Mouse (Mus musculus) midbrain, embryonic 11.5 days (tissue): ENCODE measurements around the gene Krt87. TPM values are rescaled to one million over a fixed set of nuclear protein-coding genes. Genes with fewer than 3 reads are reported as not detected.

Experiments used
- ATAC-seq: fragments of 200-750 bp; cut with Nextera tagmentation; 2 replicates; pipeline ENCODE4 v1.8.0; 2017; ENCODE audit warnings: moderate TSS enrichment, moderate library complexity; ENCODE audit not compliant: low FRiP score
- DNase-seq: peaks from one replicate; pipeline ENCODE4 v3.0.0; 2015; ENCODE audit warnings: low spot score; ENCODE audit errors: missing footprints
- H3K27ac ChIP-seq: fragments of 300-500 bp; sonication (generic); 2 replicates; pipeline ENCODE4 v1.5.1; 2014; ENCODE audit warnings: low read depth, low read length
- H3K27me3 ChIP-seq: fragments of 300-500 bp; sonication (generic); 2 replicates; pipeline ENCODE4 v1.6.1; 2014; ENCODE audit warnings: mild to moderate bottlenecking, low read length, moderate library complexity, mixed read lengths; ENCODE audit not compliant: control insufficient read depth, insufficient read depth
- H3K36me3 ChIP-seq: fragments of 300-500 bp; sonication (generic); 2 replicates; pipeline ENCODE4 v1.6.1; 2014; ENCODE audit warnings: mild to moderate bottlenecking, low read length, moderate library complexity, mixed read lengths; ENCODE audit not compliant: control insufficient read depth, insufficient read depth
- H3K4me1 ChIP-seq: fragments of 300-500 bp; sonication (generic); 2 replicates; pipeline ENCODE4 v1.6.1; 2014; ENCODE audit warnings: low read length; ENCODE audit not compliant: control insufficient read depth, insufficient read depth
- H3K4me2 ChIP-seq: fragments of 300-500 bp; sonication (generic); 2 replicates; pipeline ENCODE4 v1.6.1; 2014; ENCODE audit warnings: mild to moderate bottlenecking, moderate library complexity
- H3K4me3 ChIP-seq: fragments of 300-500 bp; sonication (generic); 2 replicates; pipeline ENCODE4 v1.5.1; 2014; ENCODE audit warnings: low read depth, low read length
- H3K9ac ChIP-seq: fragments of 300-500 bp; sonication (generic); 2 replicates; pipeline ENCODE4 v1.6.1; 2014; ENCODE audit warnings: low read length
- H3K9me3 ChIP-seq: fragments of 300-500 bp; sonication (generic); 2 replicates; pipeline ENCODE4 v1.6.1; 2016; ENCODE audit warnings: low read length; ENCODE audit not compliant: control insufficient read depth
- WGBS: fragments of 180-500 bp; shearing (Covaris S2); extraction: QIAGEN DNeasy Blood & Tissue Kit; methylation state at CpG from one replicate; pipeline ENCODE4 v1.1.7; 2014; 5-methylcytosine and 5-hydroxymethylcytosine counted together
- polyA plus RNA-seq: library from polyadenylated mRNA; unstranded; fragments of >200 nt; fragmentation: Nextera tagmentation; extraction: Ambion mirVana; gene quantifications from 2 replicates; pipeline ENCODE4 v1.2.1, GENCODE M21; 2014

Gene Krt87
- polyA plus RNA-seq, 1 experiment from 2014 or later: 0.16 TPM

DNA sequence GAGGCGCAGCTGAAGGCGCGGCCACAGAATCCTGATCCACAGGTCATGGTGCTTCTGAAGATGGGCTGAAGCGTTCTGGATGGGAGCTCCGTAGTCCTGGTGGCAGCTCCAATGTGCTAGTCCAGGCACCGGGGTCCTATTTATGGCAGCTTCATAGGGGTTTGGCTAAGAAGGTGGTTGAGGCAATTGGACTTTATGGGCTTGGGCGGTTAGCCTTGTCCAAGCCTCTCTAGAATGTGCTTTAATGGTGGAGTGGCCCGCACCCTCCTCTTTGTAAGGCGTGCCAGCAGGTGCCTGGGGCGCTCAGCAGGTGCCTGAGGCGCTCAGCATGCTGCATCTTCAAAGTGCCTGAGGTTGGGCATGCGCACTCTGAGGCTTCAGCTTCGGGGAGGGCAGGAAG is 25.0 kb upstream of the Krt87 start, which contains the start of gene Krt81:
Gene Krt81 (minus strand): TSS at position 101 of the 400 bp plus-strand sequence.
- Histone ChIP-seq H3K36me3 (no peaks in the 10 kb centered on the region), H3K4me3 (no peak within 1 kb of the TSS), H3K4me2 (no peak within 1 kb of the TSS), H3K9ac (no peak within 1 kb of the TSS), H3K27me3 (no peaks in the 10 kb centered on the region), H3K9me3 (no peaks in the 10 kb centered on the region), H3K27ac (no peak within 1 kb of the TSS), H3K4me1 (no peaks in the 10 kb centered on the region)
- ATAC-seq (no peak), DNase-seq (peak; percentile 23)
- WGBS: 84% methylated on average over 13 of the region's 13 CpGs

DNA sequence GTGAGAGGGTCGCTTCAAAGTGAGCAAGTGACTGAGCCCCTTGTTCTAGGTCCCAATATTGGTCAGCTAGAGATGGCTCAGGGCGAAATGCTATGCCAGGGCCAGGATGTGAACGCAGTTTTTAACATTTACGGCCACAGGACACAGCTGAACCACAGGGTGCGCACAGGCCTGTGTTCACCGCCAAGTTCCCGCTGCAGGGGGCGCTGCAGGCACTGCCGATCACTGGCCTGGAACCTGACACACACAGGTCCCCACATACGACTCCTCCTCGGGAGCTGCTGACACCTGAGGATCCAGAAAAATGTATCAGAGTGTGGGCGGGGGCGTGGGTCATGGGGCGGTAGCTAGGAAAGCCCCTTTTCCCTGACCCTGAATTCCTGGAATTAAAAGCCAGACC is 20.7 kb upstream of the Krt87 start:
- H3K4me2 ChIP-seq: no peak overlapping the region
- no peak overlapping the region for H3K9ac ChIP-seq
- DNase-seq (peak; percentile 80), ATAC-seq (no peak)
- H3K4me3 ChIP-seq: no peak overlapping the region
- peaks cover 4% of the 10 kb centered on the region; the same call in 1 of the 2 replicates for H3K9me3 ChIP-seq
- no peaks in the 10 kb centered on the region for H3K4me1 ChIP-seq
- H3K36me3 ChIP-seq: no peaks in the 10 kb centered on the region
- no peak overlapping the region for H3K27ac ChIP-seq
- 83% methylated on average over 14 of the region's 14 CpGs for whole genome bisulfite sequencing
- H3K27me3 ChIP-seq: no peaks in the 10 kb centered on the region

DNA sequence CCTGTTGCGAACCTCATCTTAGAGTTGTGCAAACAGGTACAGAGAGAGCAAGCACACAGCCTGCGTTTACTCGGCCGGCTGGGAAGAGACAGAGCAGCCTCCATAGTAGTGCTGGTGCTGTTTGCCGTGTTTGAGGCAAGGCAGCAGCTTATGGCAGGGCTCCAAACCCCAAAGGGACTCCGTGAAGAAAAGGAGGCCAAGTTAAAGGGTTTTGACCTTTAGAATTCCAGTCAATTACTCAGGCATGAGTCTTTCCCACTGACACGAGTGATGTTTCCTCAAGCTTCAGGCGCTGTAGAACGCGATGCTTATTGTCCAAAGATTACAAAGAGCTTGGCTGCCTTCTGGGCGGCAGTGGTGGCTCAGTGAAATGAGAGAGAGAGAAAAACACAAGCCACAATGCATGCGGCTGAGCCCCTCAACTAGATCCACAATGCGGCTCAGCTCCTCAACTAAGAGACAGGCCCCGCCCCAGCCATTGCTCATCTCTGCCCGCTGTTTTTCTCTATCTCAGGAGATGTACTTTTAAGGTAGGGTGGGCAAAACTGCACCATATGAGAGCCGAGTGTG is 19.8 kb upstream of the Krt87 start:
- H3K27ac ChIP-seq: no peak overlapping the region
- peak; percentile 84 for DNase-seq
- 53% methylated on average over 16 of the region's 16 CpGs for WGBS

DNA sequence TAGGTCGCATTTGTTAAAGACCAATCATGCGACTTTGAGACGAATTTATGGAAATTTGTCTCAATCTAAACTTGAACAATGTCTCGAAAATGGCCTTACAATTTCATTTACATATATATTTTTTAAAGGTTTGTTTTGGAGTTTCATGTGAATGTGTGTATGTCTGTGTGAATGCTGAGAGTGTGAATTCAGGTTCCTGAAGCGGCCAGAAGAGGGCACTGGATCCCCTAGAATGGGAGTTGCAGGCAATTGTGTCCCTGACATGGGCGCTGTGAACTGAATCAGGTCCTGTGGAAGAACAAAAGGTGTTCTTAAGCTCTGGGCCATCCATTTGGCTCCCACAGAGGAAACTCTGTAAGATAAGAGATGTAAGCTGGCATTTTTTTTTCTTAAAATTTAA is 17.3 kb upstream of the Krt87 start:
- H3K9ac ChIP-seq: no peak overlapping the region
- no peaks in the 10 kb centered on the region for H3K4me1 ChIP-seq
- H3K9me3 ChIP-seq: peaks cover 4% of the 10 kb centered on the region; the same call in 1 of the 2 replicates
- no peak overlapping the region for H3K4me2 ChIP-seq
- 86% methylated on average over 6 of the region's 6 CpGs for WGBS
- no peak overlapping the region for H3K27ac ChIP-seq
- ATAC-seq: no peak
- no peak overlapping the region for H3K4me3 ChIP-seq
- H3K36me3 ChIP-seq: no peaks in the 10 kb centered on the region
- peak; percentile 45 for DNase-seq
- H3K27me3 ChIP-seq: no peaks in the 10 kb centered on the region

More for the DNA sequence above, 19.8 kb upstream of the Krt87 start:
- no peaks in the 10 kb centered on the region for H3K4me1 ChIP-seq
- H3K36me3 ChIP-seq: no peaks in the 10 kb centered on the region
- no peak overlapping the region for H3K4me2 ChIP-seq
- H3K9me3 ChIP-seq: peaks cover 4% of the 10 kb centered on the region; the same call in 1 of the 2 replicates
- H3K4me3 ChIP-seq: no peak overlapping the region
- 0 out of 2 replicates have a peak overlapping the region, but pooled peaks have one; percentile 4 for H3K9ac ChIP-seq
- no peaks in the 10 kb centered on the region for H3K27me3 ChIP-seq
- ATAC-seq: no peak

DNA sequence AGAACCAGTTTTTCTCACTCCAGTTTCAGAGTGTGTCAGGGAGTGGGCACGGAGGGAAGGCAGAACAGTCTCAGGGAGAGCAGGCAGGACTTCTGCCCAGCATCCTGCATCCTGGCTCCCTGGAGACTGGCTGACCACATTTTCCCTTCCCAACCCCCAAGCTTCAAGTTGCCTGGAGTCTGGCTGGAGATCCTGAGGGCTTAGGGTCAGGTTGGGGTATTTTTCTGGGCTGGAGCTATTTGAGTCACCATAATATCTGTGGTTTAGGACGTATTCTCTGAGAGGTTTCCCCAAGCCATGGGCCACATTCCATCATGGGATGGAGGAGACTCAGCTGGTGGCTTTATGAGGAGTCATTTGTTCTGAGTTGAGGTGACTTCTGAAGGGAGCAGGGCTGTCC is 16.7 kb upstream of the Krt87 start:
- Histone ChIP-seq H3K27me3 (no peaks in the 10 kb centered on the region), H3K4me1 (no peaks in the 10 kb centered on the region), H3K9ac (no peak overlapping the region), H3K36me3 (no peaks in the 10 kb centered on the region), H3K4me2 (no peak overlapping the region), H3K27ac (no peak overlapping the region), H3K9me3 (peaks cover 4% of the 10 kb centered on the region; the same call in 1 of the 2 replicates), H3K4me3 (no peak overlapping the region)
- DNase-seq (peak; percentile 23), ATAC-seq (no peak)
- WGBS: 86% methylated on average over 2 of the region's 2 CpGs

DNA sequence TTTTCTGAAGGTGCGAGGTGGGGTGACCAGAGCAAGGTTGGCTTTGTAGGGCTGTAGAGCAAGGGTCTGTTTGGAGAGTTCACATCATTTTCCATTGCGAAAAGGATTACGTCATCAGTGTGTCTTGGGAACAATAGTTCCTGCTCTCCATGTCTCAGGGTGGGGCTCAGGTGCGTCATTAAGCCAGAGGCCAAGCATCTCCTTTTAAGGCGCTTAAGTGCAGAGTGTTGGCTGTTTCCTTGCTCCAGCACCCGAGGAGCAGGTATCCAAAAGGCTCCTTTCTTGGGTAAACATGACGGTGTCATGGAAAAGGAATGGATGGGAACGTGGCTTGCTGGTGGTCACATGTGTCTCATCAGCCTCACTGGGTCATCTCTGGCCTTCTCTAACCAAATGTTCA is 16.2 kb upstream of the Krt87 start:
- DNase-seq (no peak), ATAC-seq (no peak)
- Histone ChIP-seq H3K4me1 (no peaks in the 10 kb centered on the region), H3K27me3 (no peaks in the 10 kb centered on the region), H3K4me2 (no peak overlapping the region), H3K9ac (no peak overlapping the region), H3K36me3 (no peaks in the 10 kb centered on the region), H3K27ac (no peak overlapping the region), H3K4me3 (no peak overlapping the region), H3K9me3 (peaks cover 4% of the 10 kb centered on the region; the same call in 1 of the 2 replicates)
- 89% methylated on average over 8 of the region's 8 CpGs for WGBS

DNA sequence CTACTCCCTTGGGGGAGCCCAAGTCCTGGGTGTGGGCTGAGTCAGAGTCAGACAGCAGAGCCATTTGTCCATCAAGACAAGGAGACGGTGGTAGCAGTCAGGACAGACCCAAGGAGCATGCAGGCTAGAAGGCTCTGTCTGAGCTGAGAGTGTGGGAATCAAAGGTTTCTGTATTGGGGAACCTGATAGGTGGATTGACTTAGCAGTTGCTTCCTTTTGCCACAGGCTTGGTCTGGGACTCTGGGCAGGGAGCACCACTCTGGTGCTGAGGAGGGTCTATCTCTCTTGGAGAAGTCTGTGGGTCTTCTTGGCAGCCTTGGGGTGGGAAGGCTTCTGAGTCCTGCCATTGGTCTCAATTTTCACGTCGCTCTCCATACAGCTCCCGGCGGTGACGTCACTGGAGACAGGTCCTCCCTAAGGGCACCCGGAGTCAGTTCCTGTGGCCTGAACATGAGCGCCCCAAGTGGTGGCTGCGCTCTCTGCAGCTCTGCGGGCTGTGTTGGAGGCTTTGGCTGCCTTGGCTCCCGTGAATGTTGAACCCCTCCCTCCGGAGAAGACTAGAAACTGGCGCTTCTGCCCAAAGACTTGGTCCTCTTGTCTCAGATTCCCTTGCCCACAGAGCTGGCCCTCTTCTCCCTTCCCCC is 14.6 kb upstream of the Krt87 start:
- Histone ChIP-seq H3K4me3 (no peak overlapping the region), H3K4me1 (no peaks in the 10 kb centered on the region), H3K9ac (no peak overlapping the region), H3K27ac (no peak overlapping the region), H3K27me3 (no peaks in the 10 kb centered on the region), H3K4me2 (peak overlapping the region; percentile 22; the same call in 1 of the 2 replicates), H3K9me3 (peaks cover 4% of the 10 kb centered on the region; the same call in 1 of the 2 replicates), H3K36me3 (no peaks in the 10 kb centered on the region)
- DNase-seq (peak; percentile 99), ATAC-seq (peak; percentile 72)
- 9% methylated on average over 13 of the region's 13 CpGs for WGBS

DNA sequence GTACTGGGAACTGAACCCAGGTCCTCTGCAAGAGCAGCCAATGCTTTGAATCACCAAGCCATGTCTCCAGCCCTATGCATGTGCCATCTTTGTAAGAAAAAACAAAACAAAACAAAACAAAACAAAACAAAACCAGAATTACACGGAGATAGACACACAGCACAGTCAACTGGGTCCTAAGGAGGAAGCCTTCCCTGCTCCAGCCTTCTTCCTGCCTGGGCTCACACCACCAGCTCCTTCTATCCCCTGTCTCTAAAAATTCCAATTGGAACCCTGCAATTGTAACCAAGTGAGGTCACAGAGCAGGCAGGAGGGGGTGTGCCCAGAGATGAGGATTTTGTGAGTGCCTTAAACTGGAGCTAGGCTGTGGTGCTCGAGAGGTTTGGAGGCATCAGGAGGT is 8.8 kb upstream of the Krt87 start, which contains the start of gene Krt88:
Gene Krt88 (plus strand): TSS at position 301 of the 400 bp plus-strand sequence.
- no peak within 1 kb of the TSS for H3K4me3 ChIP-seq
- WGBS: 79% methylated on average over 2 of the region's 2 CpGs
- H3K9ac ChIP-seq: no peak within 1 kb of the TSS
- no peak for ATAC-seq
- H3K27ac ChIP-seq: no peak within 1 kb of the TSS
- H3K4me1 ChIP-seq: no peaks in the 10 kb centered on the region
- no peak within 1 kb of the TSS for H3K4me2 ChIP-seq
- no peaks in the 10 kb centered on the region for H3K27me3 ChIP-seq
- no peak for DNase-seq
- no peaks in the 10 kb centered on the region for H3K9me3 ChIP-seq
- no peaks in the 10 kb centered on the region for H3K36me3 ChIP-seq

DNA sequence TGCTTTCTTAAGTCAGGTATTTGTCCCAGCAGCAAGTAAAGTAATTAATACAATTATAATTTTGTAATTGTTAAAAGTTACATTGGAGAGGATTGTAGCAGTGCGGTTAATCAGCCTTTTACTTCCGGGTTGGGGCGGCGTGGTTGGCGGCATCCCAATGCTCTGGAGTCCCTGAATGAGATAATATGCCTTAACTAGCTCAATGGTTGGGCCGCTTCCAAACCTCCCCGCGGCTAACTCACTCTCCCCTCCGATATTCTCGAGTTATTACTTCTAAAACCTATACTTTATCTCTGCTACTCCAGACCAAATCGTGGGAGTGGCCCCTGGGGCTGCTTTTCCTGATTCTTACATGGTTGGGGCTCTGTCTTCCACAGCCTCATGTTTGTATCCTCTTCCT is 8.0 kb upstream of the Krt87 start:
- Histone ChIP-seq H3K4me2 (no peak overlapping the region), H3K36me3 (no peaks in the 10 kb centered on the region), H3K9ac (no peak overlapping the region), H3K27ac (no peak overlapping the region), H3K9me3 (no peaks in the 10 kb centered on the region), H3K4me1 (no peaks in the 10 kb centered on the region), H3K4me3 (no peak overlapping the region), H3K27me3 (no peaks in the 10 kb centered on the region)
- ATAC-seq: no peak
- no peak for DNase-seq
- WGBS: 83% methylated on average over 11 of the region's 11 CpGs
